Mouse (Mus musculus) liver, adult 2 months (tissue): ENCODE results near the gene Myh1.

Source experiments
- CTCF ChIP-seq: fragments of 200-500 bp; IDR thresholded peaks from 2 replicates; pipeline ENCODE4 v1.5.1; 2011; ENCODE audit warnings: low read depth, low read length, control low read depth
- POLR2A ChIP-seq: fragments of 200-500 bp; IDR thresholded peaks from 2 replicates; pipeline ENCODE4 v1.6.1; 2011; ENCODE audit warnings: low read length, control low read depth; ENCODE audit not compliant: insufficient read depth; ENCODE audit errors: extremely low read depth

DNA sequence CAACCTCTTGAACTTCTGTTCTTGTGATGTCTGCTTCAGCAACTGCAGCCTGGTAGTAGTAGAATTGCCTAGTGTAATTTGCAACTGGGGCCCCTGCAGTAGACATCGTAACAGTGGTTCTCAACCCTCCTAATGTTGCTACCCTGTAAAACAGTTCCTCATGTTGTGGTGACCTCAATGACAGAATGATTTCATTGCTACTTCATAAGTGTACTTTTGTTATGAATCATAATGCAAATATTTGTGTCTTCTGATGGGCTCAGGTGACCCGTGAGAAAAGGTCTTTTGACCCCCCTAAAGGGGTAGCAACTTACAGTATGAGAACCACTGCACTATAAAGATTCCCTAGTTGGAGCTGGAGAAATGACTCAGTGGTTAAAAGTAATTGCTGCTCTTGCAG, 27.4 kb upstream of the Myh1 start:
- no peak for TF ChIP-seq CTCF
- no peak for TF ChIP-seq POLR2A
